Mouse (Mus musculus): ENCODE data around the gene Rnase2b.
"Not testable (repeated sequence)": the region's sequence is repeated elsewhere in the genome, so short reads cannot be mapped to it uniquely, and the experiment has no call there.

The Rnase2b gene

GRCm38 (mm10) chr14:51152249-51152870, 9.7 kb upstream of the Rnase2b start:
- no peak for DNase-seq (ENCODE audit: low spot score)

DNA sequence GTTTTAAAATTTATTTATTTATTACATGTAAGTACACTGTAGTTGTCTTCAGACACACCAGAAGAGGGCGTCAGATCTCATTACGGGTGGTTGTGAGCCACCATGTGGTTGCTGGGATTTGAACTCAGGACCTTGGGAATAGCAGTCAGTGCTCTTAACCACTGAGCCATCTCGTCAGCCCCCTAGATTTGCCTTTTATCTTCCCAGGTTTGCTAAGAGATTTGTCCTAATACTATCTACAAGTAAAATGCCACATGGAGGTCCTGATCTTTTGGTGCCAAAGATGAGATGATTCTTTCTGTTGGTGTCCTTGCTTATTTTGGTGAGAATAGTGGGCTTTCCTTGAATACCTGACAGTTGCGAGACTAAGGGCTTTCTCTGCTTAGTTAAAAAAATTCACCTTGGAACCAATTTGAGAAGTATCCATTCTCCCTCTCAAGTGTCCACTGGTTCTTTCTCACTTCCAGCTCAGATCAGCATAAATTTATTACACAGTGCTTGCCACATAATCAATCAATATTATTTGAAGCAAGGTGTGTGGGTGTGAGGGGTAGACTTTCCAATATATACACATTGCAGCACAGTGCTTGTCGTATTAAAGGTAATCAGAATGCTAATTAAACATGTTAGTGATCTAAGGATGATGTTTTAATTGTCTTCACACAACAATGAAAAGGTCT, 5.9 kb upstream of the Rnase2b start:
- DNase-seq (ENCODE audit: low spot score), result no peak

GRCm38 (mm10) chr14:51156736-51157068, 5.4 kb upstream of the Rnase2b start:
- DNase-seq (ENCODE audit: low spot score), result no peak

- DNase-seq (ENCODE audit: low spot score), result no peak
Observed at GRCm38 (mm10) chr14:51157072-51157471, 5.0 kb upstream of the Rnase2b start.

DNA sequence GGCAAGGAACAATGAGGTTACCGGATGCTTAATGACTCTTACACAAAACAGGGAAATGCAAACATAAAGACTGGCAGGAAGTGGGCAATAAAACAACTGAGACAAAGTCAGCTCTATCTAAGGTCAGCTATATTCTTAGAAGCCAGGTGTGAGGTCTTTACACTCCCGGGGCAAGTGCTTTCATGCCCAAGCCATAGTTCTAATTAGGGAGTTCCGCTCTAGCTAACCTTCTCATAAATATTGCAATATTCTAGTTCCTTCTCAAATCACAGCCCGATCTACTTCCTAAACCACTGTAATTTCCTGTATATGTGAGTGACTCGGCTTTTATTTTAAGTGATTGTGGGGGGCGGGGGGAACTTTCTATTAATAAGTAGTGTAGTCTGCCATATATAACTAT, 1.3 kb downstream of the Rnase2b start:
- DNase-seq (ENCODE audit: low spot score), result not testable (repeated sequence)

GRCm38 (mm10) chr14:51165435-51165834, 3.4 kb downstream of the Rnase2b start:
- DNase-seq (ENCODE audit: low spot score), result no peak

DNA sequence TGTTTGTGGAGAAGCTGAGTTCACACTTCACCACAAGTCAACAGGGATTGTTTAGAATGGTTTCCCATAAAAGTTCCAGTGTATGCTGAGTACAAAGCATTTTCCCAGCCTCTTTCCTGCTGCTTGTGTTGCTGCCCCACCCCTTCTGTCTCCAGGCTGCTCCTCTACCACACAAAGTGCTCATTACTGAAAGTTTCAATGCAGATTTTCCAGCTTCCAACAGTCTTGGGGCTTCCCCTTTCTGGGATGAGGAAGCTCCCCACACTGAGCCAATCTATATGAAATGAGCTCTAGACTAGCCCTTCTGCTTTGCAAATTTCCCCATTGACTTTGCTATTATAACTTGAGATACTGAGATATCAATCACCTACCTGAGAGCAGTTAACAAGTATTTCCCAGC, 4.0 kb downstream of the Rnase2b start:
- no peak for DNase-seq (ENCODE audit: low spot score)

DNA sequence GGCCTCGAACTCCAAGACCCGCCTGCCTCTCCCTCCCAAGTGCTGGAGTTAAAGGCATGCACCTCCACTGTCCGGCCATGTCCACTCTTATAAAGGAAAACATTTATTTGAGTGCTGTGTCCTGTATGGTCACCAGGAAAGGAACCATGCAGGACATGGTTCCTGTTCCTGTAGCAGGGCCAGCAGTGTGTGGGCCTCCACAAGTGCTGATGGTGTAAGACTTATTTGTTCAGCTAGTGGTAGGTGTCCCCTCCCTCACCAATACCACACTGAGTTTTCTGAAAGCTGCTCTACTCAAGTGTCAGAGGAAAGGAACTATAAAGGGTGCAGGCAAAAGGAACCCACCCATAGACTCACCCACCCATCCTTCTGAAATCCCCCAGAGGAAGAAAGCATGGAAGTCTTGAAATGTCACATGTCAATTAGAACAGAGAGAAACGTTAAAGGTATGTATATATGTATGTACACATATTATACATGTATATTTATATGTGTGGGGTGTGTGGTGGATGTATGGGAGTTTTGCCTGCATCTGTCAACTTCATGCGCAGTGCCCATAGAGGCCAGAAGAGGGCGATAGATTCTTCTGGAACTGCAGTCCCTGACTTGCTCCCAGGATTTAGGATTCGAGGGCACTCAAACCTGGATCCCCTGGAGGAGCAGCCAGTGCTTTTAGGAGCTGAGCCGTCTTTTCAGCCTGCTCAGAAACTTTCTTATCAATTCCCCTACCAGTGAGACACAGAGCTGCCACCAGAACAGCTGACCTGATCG, 10.2 kb downstream of the Rnase2b start:
- peak; percentile 74 for DNase-seq (ENCODE audit: low spot score)

GRCm38 (mm10) chr14:51172947-51173346, 10.9 kb downstream of the Rnase2b start:
- DNase-seq (ENCODE audit: low spot score), result not testable (repeated sequence)

GRCm38 (mm10) chr14:51173843-51174242, 11.8 kb downstream of the Rnase2b start:
- no peak for DNase-seq (ENCODE audit: low spot score)

- DNase-seq (ENCODE audit: low spot score), result not testable (repeated sequence)
Observed at GRCm38 (mm10) chr14:51181051-51181450, 19.0 kb downstream of the Rnase2b start.

DNA sequence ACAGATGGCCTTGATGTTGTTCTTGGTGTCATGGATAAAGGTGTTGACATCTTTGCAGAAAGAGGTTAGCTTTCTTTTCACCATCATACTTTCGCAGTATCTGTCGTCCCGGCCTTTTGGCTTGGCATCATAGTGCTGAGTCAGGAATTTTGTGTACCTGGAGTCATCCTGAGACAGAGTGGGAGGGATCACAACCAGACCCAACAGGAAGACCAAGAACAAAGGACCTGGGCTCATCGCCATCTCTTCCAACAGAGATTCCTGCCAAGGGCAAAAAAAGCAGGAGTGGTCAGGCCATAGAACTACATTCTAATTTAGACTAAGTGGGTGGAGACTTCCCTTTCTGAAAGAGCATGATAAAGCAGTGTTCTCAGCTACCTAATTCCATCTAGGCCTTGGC, 33.6 kb downstream of the Rnase2b start:
- DNase-seq (ENCODE audit: low spot score), result no peak

- DNase-seq (ENCODE audit: low spot score), result no peak
Observed at GRCm38 (mm10) chr14:51199098-51200023, 37.3 kb downstream of the Rnase2b start, which contains the start of gene Ang2. TSS of gene Ang2 (minus strand) at chr14:51199148.

GRCm38 (mm10) chr14:51200054-51200453, 38.0 kb downstream of the Rnase2b start:
- DNase-seq (ENCODE audit: low spot score), result no peak

- no peak for DNase-seq (ENCODE audit: low spot score)
Observed at GRCm38 (mm10) chr14:51200466-51200865, 38.4 kb downstream of the Rnase2b start.

DNA sequence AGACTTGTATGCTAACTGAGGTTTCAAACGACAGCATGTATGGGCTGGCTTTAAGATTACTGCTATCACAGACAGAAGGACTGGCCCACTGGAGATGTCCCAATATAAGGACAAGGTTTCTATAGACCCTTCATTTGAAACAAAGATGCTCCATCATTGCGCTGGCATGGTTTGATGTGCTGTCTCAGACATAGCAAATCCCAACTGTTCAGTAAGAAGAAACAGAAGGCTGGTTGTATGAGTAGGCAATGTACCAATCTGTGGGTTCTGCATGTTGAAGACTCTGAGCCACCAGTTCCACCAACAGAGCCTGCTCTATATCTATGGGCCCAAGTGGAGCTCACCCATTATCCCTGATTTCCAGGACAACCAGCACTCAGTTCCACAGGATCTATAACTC, 41.1 kb downstream of the Rnase2b start, which contains the start of gene Ear14:
Gene Ear14 (plus strand): TSS at position 277 of the 400 bp plus-strand sequence.
- DNase-seq (ENCODE audit: low spot score), result no peak
